In genomic region chr6:120822307-120822928, GRCm38 (mm10) we compare ENCODE assay signal across 1 mouse cellular context.
A peak's percentile ranks its signal among the peaks of the same experiment; 100 is the strongest.
TF ChIP-seq lines count a peak whose summit lies in the region.

Gene Atp6v1e1, minus strand, starts transcription at chr6:120822793.

TF ChIP-seq in CH12.LX, 34 proteins besides CTCF, POLR2A, EP300 and RAD21 (continued from another document):
- TF ChIP-seq MAX (IDR thresholded peaks at IDR 0.05; ENCODE audit: low read length), result no peak
- TF ChIP-seq BHLHE40 (IDR thresholded peaks at IDR 0.05; ENCODE audit: low read depth, low read length), result peak; percentile 91
- TF ChIP-seq ZC3H11A (IDR thresholded peaks at IDR 0.05; ENCODE audit: low read depth, low read length), result no peak
- peak; percentile 99 for TF ChIP-seq ELF1 (IDR thresholded peaks at IDR 0.05; ENCODE audit: low read depth, low read length)
- TF ChIP-seq ZMIZ1 (IDR thresholded peaks at IDR 0.05; ENCODE audit: low read depth, low read length), result peak; percentile 74; the same call in 1 of the 2 replicates
- 0 out of 2 replicates have a peak, but pooled peaks have one; percentile 26 for TF ChIP-seq E2F4 (IDR thresholded peaks at IDR 0.05; ENCODE audit: insufficient replicate concordance, low read depth, low read length)
- TF ChIP-seq KAT2A (IDR thresholded peaks at IDR 0.05; ENCODE audit: insufficient replicate concordance, low read length), result 0 out of 2 replicates have a peak, but pooled peaks have one; percentile 70
- 0 out of 2 replicates have a peak, but pooled peaks have one; percentile 23 for TF ChIP-seq MXI1 (IDR thresholded peaks at IDR 0.05; ENCODE audit: low read depth, low read length)
- TF ChIP-seq SIN3A (IDR thresholded peaks at IDR 0.05; ENCODE audit: low read length), result peak; percentile 91
- peak; percentile 93 for TF ChIP-seq NRF1 (IDR thresholded peaks at IDR 0.05; ENCODE audit: low read depth, low read length)
- TF ChIP-seq JUND (conservative IDR thresholded peaks at IDR 0.05; ENCODE audit: low read depth, low read length), result no peak
